Comparison of ENCODE assay signal across 15 mouse cellular contexts in the genomic region with DNA sequence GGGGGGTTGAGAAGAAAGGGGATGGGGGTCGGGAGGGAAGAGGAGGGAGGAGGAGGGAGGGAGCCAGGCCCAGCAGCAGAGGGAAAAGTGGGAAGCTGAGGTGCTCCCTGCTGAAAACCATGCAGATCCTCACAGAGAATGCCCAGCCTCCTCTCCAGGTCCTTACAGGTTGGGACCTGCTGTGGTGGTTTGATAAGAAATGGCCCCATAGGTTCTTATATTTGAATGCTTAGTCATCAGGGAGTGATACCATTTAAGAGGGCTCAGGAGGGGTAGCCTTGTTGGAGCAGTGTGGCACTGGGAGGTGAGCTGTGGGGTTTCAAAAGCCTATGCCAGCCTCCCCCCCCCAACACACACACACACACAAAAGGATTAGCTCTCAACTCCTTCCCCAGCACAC. TPM values are rescaled to one million over a fixed set of nuclear protein-coding genes. Genes with fewer than 3 reads are reported as not detected.
A peak's percentile ranks its signal among the peaks of the same experiment; 100 is the strongest.
DNase-seq lines count a peak whose midpoint lies in the region; ATAC-seq and TF ChIP-seq lines count a peak whose summit lies in the region.
"Had no signal": no experiment of that assay in that cellular context is flagged by ENCODE, and none has a peak within 500 bp of the region (broad histone marks: within the 10 kb centered on the region; RNA-seq: fewer than 3 reads in every experiment).

No protein-coding gene starts in this region.

- H3K4me1 ChIP-seq in heart, embryonic 13.5 days = peaks cover 7% of the 10 kb centered on the region
- peaks cover 29% of the 10 kb centered on the region for H3K4me1 ChIP-seq in liver, embryonic 11.5 days (replicated peaks; ENCODE audit: control insufficient read depth, insufficient read depth, low read length)

- 22% methylated on average over 1 of the region's 1 CpGs for WGBS in heart, embryonic 13.5 days
- 36% methylated on average over 1 of the region's 1 CpGs for WGBS in liver, embryonic 11.5 days

- no peak overlapping the region for H3K4me3 ChIP-seq in heart, embryonic 13.5 days
- H3K4me3 ChIP-seq in liver, embryonic 11.5 days (ENCODE audit: low read depth, low read length) = peak overlapping the region; percentile 31; the same call in 1 of the 2 replicates
- no peak overlapping the region for H3K4me3 ChIP-seq in gastrocnemius, adult 2 months
- H3K4me3 ChIP-seq: myocyte had no signal

- no peak for DNase-seq in heart, adult 11 months
- peak; percentile 82 for DNase-seq in c-Kit-negative CD71-positive TER-119-positive erythroid progenitor cells, embryonic 14.5 days (ENCODE audit: low read depth, low spot score)
- peak; percentile 40 for DNase-seq in liver, embryonic 11.5 days (ENCODE audit: low spot score)
- DNase-seq in spleen, postnatal 36 days (ENCODE audit: low spot score in 2 of 2) = peak; percentile 24 to 63
- DNase-seq in gastrocnemius, adult 2 months = no peak
- no peak for DNase-seq in Muller cell, postnatal 12 days (ENCODE audit: inconsistent ontology term)
- DNase-seq in embryo, embryonic 10 days (ENCODE audit: low spot score) = no peak
- DNase-seq: B cell, adult 2 months; cerebellum, adult 2 months; heart, adult 18-20 months; kidney, postnatal 14 days; left cerebral cortex, postnatal 4 days had no signal

- no peaks in the 10 kb centered on the region for H3K27me3 ChIP-seq in heart, embryonic 13.5 days (replicated peaks)
- no peaks in the 10 kb centered on the region for H3K27me3 ChIP-seq in liver, embryonic 11.5 days (replicated peaks; ENCODE audit: control insufficient read depth, insufficient read depth, low read length)

- no peaks in the 10 kb centered on the region for H3K36me3 ChIP-seq in heart, embryonic 13.5 days
- H3K36me3 ChIP-seq in liver, embryonic 11.5 days (ENCODE audit: control insufficient read depth, insufficient read depth, low read length) = no peaks in the 10 kb centered on the region

- ATAC-seq in heart, embryonic 13.5 days (ENCODE audit: extremely low read depth, insufficient number of reproducible peaks, low FRiP score, low TSS enrichment) = no peak
- ATAC-seq in liver, embryonic 11.5 days (replicated peaks; ENCODE audit: low FRiP score) = peak; percentile 76
- ATAC-seq: lung, postnatal 0 days had no signal

- peak overlapping the region; percentile 53; the same call in 1 of the 2 replicates for H3K27ac ChIP-seq in heart, embryonic 13.5 days (replicated peaks)
- H3K27ac ChIP-seq in liver, embryonic 11.5 days (ENCODE audit: low read depth, low read length) = peak overlapping the region; percentile 97
- H3K27ac ChIP-seq in gastrocnemius, adult 2 months = no peak overlapping the region

- TF ChIP-seq CTCF in gastrocnemius, adult 2 months (IDR thresholded peaks at IDR 0.05) = no peak

- no peak overlapping the region for H3K9ac ChIP-seq in heart, embryonic 13.5 days
- H3K9ac ChIP-seq in liver, embryonic 11.5 days (ENCODE audit: low read depth, low read length) = peak overlapping the region; percentile 68

- no peaks in the 10 kb centered on the region for H3K9me3 ChIP-seq in heart, embryonic 13.5 days
- H3K9me3 ChIP-seq in liver, embryonic 11.5 days (ENCODE audit: control insufficient read depth, low read length) = no peaks in the 10 kb centered on the region

- peak overlapping the region; percentile 28; the same call in 1 of the 2 replicates for H3K4me2 ChIP-seq in heart, embryonic 13.5 days
- peak overlapping the region; percentile 69 for H3K4me2 ChIP-seq in liver, embryonic 11.5 days

- intact Hi-C loops in gastrocnemius, adult 2 months (cut with DNase I) = loop anchor here (10.0 kb wide), 1 partner anchor 261 kb away; the partner anchor contains the start of genes Gm10322 and Mcu

RNA-seq across cellular contexts. Expression of gene Dnajb12, which starts 4.0 kb away (rescaled TPM):
- polyA plus RNA-seq in heart, embryonic 13.5 days (2015; fragmentation: Nextera tagmentation; extraction: Ambion mirVana) = 22.9 and 23.7 TPM in 2 replicates
- polyA plus RNA-seq in liver, embryonic 11.5 days (2014; fragmentation: Nextera tagmentation; extraction: Ambion mirVana) = 27.4 and 30.2 TPM in 2 replicates
- total RNA-seq in gastrocnemius, adult 2 months (2021) = 10 to 100 TPM; 60.4 to 77.5 TPM

Comparison
In these comparisons a context has a peak if more than half of its experiments do, and no peak if none do; other contexts are left out.
1. DNase-seq: peak in c-Kit-negative CD71-positive TER-119-positive erythroid progenitor cells, embryonic 14.5 days (single experiment), liver, embryonic 11.5 days (single experiment) and spleen, postnatal 36 days (2 of 2); none in heart, adult 11 months (single experiment), gastrocnemius, adult 2 months (single experiment), Muller cell, postnatal 12 days (single experiment) and embryo, embryonic 10 days (single experiment).